23 mouse cellular contexts compared by ENCODE assay signal in the genomic region with DNA sequence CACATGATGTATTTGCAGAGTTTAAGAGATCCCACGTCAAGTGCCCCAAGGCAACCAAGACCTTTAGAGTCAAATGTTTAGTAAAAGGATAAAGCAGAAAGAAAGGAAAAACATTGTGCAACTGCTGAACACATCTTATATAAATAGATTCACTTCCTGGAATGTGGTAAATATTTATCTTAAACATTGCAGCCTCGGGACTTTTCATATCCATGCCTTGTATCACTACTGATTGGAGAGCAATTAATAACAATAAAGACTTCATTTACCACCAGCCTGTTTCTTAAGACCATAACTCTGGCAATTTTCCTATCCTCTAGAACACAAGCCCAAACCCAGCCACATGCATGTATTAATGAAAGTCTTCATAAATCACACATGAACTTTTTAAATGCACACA. TPM values are rescaled to one million over a fixed set of nuclear protein-coding genes. Genes with fewer than 3 reads are reported as not detected.
A peak's percentile ranks its signal among the peaks of the same experiment; 100 is the strongest.
DNase-seq lines count a peak whose midpoint lies in the region; ATAC-seq and TF ChIP-seq lines count a peak whose summit lies in the region.
"Had no signal": no experiment of that assay in that cellular context is flagged by ENCODE, and none has a peak within 500 bp of the region (broad histone marks: within the 10 kb centered on the region; RNA-seq: fewer than 3 reads in every experiment).

No protein-coding gene starts in this region.

- TF ChIP-seq CTCF in intestine, postnatal 0 days (IDR thresholded peaks at IDR 0.05; ENCODE audit: low read depth), result no peak
- TF ChIP-seq CTCF in stomach, postnatal 0 days (IDR thresholded peaks at IDR 0.05; ENCODE audit: low read depth), result no peak

- no peak overlapping the region for H3K9ac ChIP-seq in intestine, embryonic 15.5 days
- no peak overlapping the region for H3K9ac ChIP-seq in intestine, postnatal 0 days (ENCODE audit: low read depth, low read length)
- H3K9ac ChIP-seq in lung, embryonic 16.5 days (ENCODE audit: low read length), result no peak overlapping the region
- no peak overlapping the region for H3K9ac ChIP-seq in stomach, postnatal 0 days (ENCODE audit: low read length)
- H3K9ac ChIP-seq: forebrain, embryonic 13.5 days; forebrain, postnatal 0 days; heart, embryonic 15.5 days; hindbrain, embryonic 14.5 days had no signal

- WGBS in intestine, embryonic 15.5 days, result 16% methylated on average over 2 of the region's 2 CpGs
- WGBS in intestine, postnatal 0 days, result 6% methylated on average over 2 of the region's 2 CpGs
- WGBS in lung, embryonic 16.5 days, result 6% methylated on average over 2 of the region's 2 CpGs
- WGBS in stomach, postnatal 0 days, result 9% methylated on average over 2 of the region's 2 CpGs
- WGBS in embryonic facial prominence, embryonic 10.5 days, result 42% methylated on average over 2 of the region's 2 CpGs

- peak; percentile 47 for ATAC-seq in intestine, embryonic 15.5 days
- no peak for ATAC-seq in intestine, postnatal 0 days
- peak; percentile 90 for ATAC-seq in lung, embryonic 16.5 days (ENCODE audit: low read depth)
- 0 out of 2 replicates have a peak, but pooled peaks have one; percentile 46 for ATAC-seq in common myeloid progenitor, adult 5-6 weeks (replicated peaks; ENCODE audit: low read depth, poor library complexity, severe bottlenecking)
- peak; percentile 45; the same call in 1 of the 2 replicates for ATAC-seq in stomach, postnatal 0 days (ENCODE audit: low FRiP score, low TSS enrichment)
- ATAC-seq: forebrain, embryonic 13.5 days; forebrain, postnatal 0 days had no signal

- DNase-seq in lung, postnatal 25 days (ENCODE audit: low spot score), result no peak
- no peak for DNase-seq in stomach, postnatal 0 days (ENCODE audit: low spot score)
- no peak for DNase-seq in kidney, adult 8-10 months
- no peak for DNase-seq in embryonic facial prominence, embryonic 10.5 days (ENCODE audit: low spot score)
- DNase-seq: adrenal gland, adult 2 months; adrenal gland, postnatal 36 days; cerebellum, adult 11 months; cerebellum, adult 8-10 months; cerebellum, postnatal 25 days; forebrain, postnatal 0 days; gastrocnemius, adult 2 months; gastrocnemius, postnatal 25 days; heart, adult 18-20 months; heart, postnatal 14 days had no signal

- no peaks in the 10 kb centered on the region for H3K27me3 ChIP-seq in intestine, embryonic 15.5 days (replicated peaks)
- no peaks in the 10 kb centered on the region for H3K27me3 ChIP-seq in intestine, postnatal 0 days (replicated peaks; ENCODE audit: control insufficient read depth, insufficient read depth, low read length)
- H3K27me3 ChIP-seq in lung, embryonic 16.5 days (ENCODE audit: control insufficient read depth, insufficient read depth, low read depth, low read length), result no peaks in the 10 kb centered on the region
- H3K27me3 ChIP-seq in stomach, postnatal 0 days (ENCODE audit: control insufficient read depth, insufficient read depth, low read length), result no peaks in the 10 kb centered on the region
- H3K27me3 ChIP-seq in embryonic facial prominence, embryonic 10.5 days (replicated peaks; ENCODE audit: low read depth, poor library complexity, severe bottlenecking), result no peaks in the 10 kb centered on the region
- H3K27me3 ChIP-seq: CH12.LX; forebrain, embryonic 13.5 days; heart, embryonic 15.5 days had no signal

- no peaks in the 10 kb centered on the region for H3K4me1 ChIP-seq in intestine, embryonic 15.5 days (replicated peaks)
- 0 out of 2 replicates have a peak, but pooled peaks cover 2% of the 10 kb centered on the region for H3K4me1 ChIP-seq in intestine, postnatal 0 days (replicated peaks; ENCODE audit: control insufficient read depth, insufficient read depth, low read length)
- peaks cover 8% of the 10 kb centered on the region for H3K4me1 ChIP-seq in lung, embryonic 16.5 days (replicated peaks; ENCODE audit: control insufficient read depth, insufficient read depth, low read length)
- H3K4me1 ChIP-seq in stomach, postnatal 0 days (replicated peaks; ENCODE audit: control insufficient read depth, insufficient read depth), result no peaks in the 10 kb centered on the region
- H3K4me1 ChIP-seq in embryonic facial prominence, embryonic 10.5 days, result no peaks in the 10 kb centered on the region; the same call in 1 of the 2 replicates
- H3K4me1 ChIP-seq: heart, embryonic 10.5 days had no signal

- no peak overlapping the region for H3K27ac ChIP-seq in intestine, embryonic 15.5 days
- H3K27ac ChIP-seq in intestine, postnatal 0 days (ENCODE audit: low read depth, low read length), result no peak overlapping the region
- H3K27ac ChIP-seq in lung, embryonic 16.5 days (ENCODE audit: low read length), result peak overlapping the region; percentile 49; the same call in 1 of the 2 replicates
- no peak overlapping the region for H3K27ac ChIP-seq in stomach, postnatal 0 days (replicated peaks)
- H3K27ac ChIP-seq in embryonic facial prominence, embryonic 10.5 days (replicated peaks), result no peak overlapping the region
- H3K27ac ChIP-seq: forebrain, embryonic 13.5 days; gastrocnemius, adult 2 months; heart, embryonic 10.5 days; heart, embryonic 15.5 days; hindbrain, embryonic 14.5 days had no signal

- H3K9me3 ChIP-seq in intestine, embryonic 15.5 days, result no peaks in the 10 kb centered on the region
- H3K9me3 ChIP-seq in intestine, postnatal 0 days (ENCODE audit: control insufficient read depth), result no peaks in the 10 kb centered on the region
- no peaks in the 10 kb centered on the region for H3K9me3 ChIP-seq in lung, embryonic 16.5 days (ENCODE audit: control insufficient read depth, low read length)
- no peaks in the 10 kb centered on the region for H3K9me3 ChIP-seq in stomach, postnatal 0 days (ENCODE audit: control insufficient read depth, low read length)
- H3K9me3 ChIP-seq in embryonic facial prominence, embryonic 10.5 days, result no peaks in the 10 kb centered on the region
- H3K9me3 ChIP-seq: forebrain, embryonic 13.5 days; heart, embryonic 10.5 days; heart, embryonic 15.5 days had no signal

- H3K4me3 ChIP-seq in intestine, embryonic 15.5 days (replicated peaks), result no peak overlapping the region
- H3K4me3 ChIP-seq in intestine, postnatal 0 days (ENCODE audit: low read depth, low read length), result no peak overlapping the region
- H3K4me3 ChIP-seq in lung, embryonic 16.5 days (ENCODE audit: low read length), result no peak overlapping the region
- H3K4me3 ChIP-seq in stomach, postnatal 0 days (ENCODE audit: low read depth, low read length), result no peak overlapping the region
- no peak overlapping the region for H3K4me3 ChIP-seq in embryonic facial prominence, embryonic 10.5 days
- H3K4me3 ChIP-seq: forebrain, embryonic 13.5 days; gastrocnemius, adult 2 months; heart, embryonic 10.5 days; heart, embryonic 15.5 days had no signal

- no peak overlapping the region for H3K4me2 ChIP-seq in intestine, embryonic 15.5 days (replicated peaks)
- no peak overlapping the region for H3K4me2 ChIP-seq in intestine, postnatal 0 days (replicated peaks; ENCODE audit: low read depth)
- no peak overlapping the region for H3K4me2 ChIP-seq in lung, embryonic 16.5 days (ENCODE audit: low read depth, low read length)
- no peak overlapping the region for H3K4me2 ChIP-seq in stomach, postnatal 0 days (replicated peaks; ENCODE audit: low read depth)
- H3K4me2 ChIP-seq: forebrain, embryonic 13.5 days; heart, embryonic 15.5 days; hindbrain, embryonic 14.5 days had no signal

- no peaks in the 10 kb centered on the region for H3K36me3 ChIP-seq in intestine, embryonic 15.5 days
- H3K36me3 ChIP-seq in intestine, postnatal 0 days (ENCODE audit: control insufficient read depth, insufficient read depth), result no peaks in the 10 kb centered on the region
- no peaks in the 10 kb centered on the region for H3K36me3 ChIP-seq in lung, embryonic 16.5 days (ENCODE audit: control insufficient read depth, insufficient read depth, low read length)
- no peaks in the 10 kb centered on the region for H3K36me3 ChIP-seq in stomach, postnatal 0 days (ENCODE audit: control insufficient read depth, insufficient read depth, low read length)
- H3K36me3 ChIP-seq in embryonic facial prominence, embryonic 10.5 days (replicated peaks), result no peaks in the 10 kb centered on the region
- H3K36me3 ChIP-seq: heart, embryonic 10.5 days; heart, embryonic 15.5 days had no signal

- no peak for TF ChIP-seq EP300 in stomach, postnatal 0 days (optimal IDR thresholded peaks at IDR 0.05)

RNA-seq across cellular contexts. Expression of a gene that starts 33.4 kb away (rescaled TPM):
- polyA plus RNA-seq in intestine, embryonic 15.5 days (2015; fragmentation: Nextera tagmentation; extraction: Ambion mirVana), result 52.4 and 60.8 TPM in 2 replicates
- 65.9 and 72.4 TPM in 2 replicates for polyA plus RNA-seq in intestine, postnatal 0 days (2015; fragmentation: Nextera tagmentation; extraction: Ambion mirVana)
- 53.4 and 61.4 TPM in 2 replicates for polyA plus RNA-seq in lung, embryonic 16.5 days (2015; fragmentation: Nextera tagmentation; extraction: Ambion mirVana)
- total RNA-seq in common myeloid progenitor, adult 5-6 weeks (2017), result 22.4 and 44.3 TPM in 2 replicates
- polyA plus RNA-seq in stomach, postnatal 0 days (2015; fragmentation: Nextera tagmentation; extraction: Ambion mirVana), result 63.5 and 76.4 TPM in 2 replicates
- 11.3 and 11.7 TPM in 2 replicates for polyA plus RNA-seq in embryonic facial prominence, embryonic 10.5 days (2016; fragmentation: Nextera tagmentation; extraction: Ambion mirVana)
- total RNA-seq: CH12.LX had no signal
